7 mouse cellular contexts compared by ENCODE assay signal in the genomic region with DNA sequence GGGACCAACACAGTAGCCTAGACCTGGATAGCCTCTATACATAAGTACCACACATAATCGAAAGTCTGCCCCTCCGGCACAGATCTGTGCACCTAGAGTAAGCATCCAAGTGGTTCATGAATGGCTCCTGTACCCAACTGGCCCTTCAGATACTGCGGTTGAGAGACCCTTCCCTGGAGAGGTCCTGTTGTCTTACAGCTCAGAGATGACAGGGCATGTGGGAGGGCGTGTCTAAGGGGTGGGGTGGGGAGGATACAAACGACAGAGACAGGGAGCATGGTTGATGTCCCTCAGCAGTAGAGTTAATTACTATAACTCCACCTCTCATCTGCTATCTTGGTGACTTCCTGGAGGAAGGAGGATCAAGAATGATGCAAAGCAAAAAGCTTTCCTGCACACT. TPM values are rescaled to one million over a fixed set of nuclear protein-coding genes. Genes with fewer than 3 reads are reported as not detected.
DNase-seq lines count a peak whose midpoint lies in the region; ATAC-seq lines count a peak whose summit lies in the region.

No protein-coding gene starts in this region.

- H3K4me1 ChIP-seq in lung, embryonic 16.5 days (replicated peaks; ENCODE audit: control insufficient read depth, insufficient read depth, low read length), result peaks cover 53% of the 10 kb centered on the region
- H3K4me1 ChIP-seq in forebrain, embryonic 15.5 days, result peaks cover 71% of the 10 kb centered on the region
- H3K4me1 ChIP-seq in liver, embryonic 12.5 days, result peaks cover 33% of the 10 kb centered on the region
- peaks cover 50% of the 10 kb centered on the region for H3K4me1 ChIP-seq in stomach, embryonic 14.5 days (ENCODE audit: control insufficient read depth, insufficient read depth, low read length)

- DNase-seq in lung, postnatal 36 days, result no peak
- DNase-seq in thymus, postnatal 25 days, result no peak
- no peak for DNase-seq in Muller cell, postnatal 12 days (ENCODE audit: inconsistent ontology term)

- WGBS in lung, embryonic 16.5 days, result 18% methylated on average over 5 of the region's 5 CpGs
- WGBS in forebrain, embryonic 15.5 days, result 15% methylated on average over 5 of the region's 5 CpGs
- WGBS in liver, embryonic 12.5 days (ENCODE audit: insufficient replicate concordance), result 22% methylated on average over 5 of the region's 5 CpGs
- 19% methylated on average over 5 of the region's 5 CpGs for WGBS in stomach, embryonic 14.5 days

- H3K27me3 ChIP-seq in lung, embryonic 16.5 days (ENCODE audit: control insufficient read depth, insufficient read depth, low read depth, low read length), result no peaks in the 10 kb centered on the region
- H3K27me3 ChIP-seq in forebrain, embryonic 15.5 days, result no peaks in the 10 kb centered on the region
- peaks cover 9% of the 10 kb centered on the region for H3K27me3 ChIP-seq in liver, embryonic 12.5 days (replicated peaks)
- H3K27me3 ChIP-seq in stomach, embryonic 14.5 days (ENCODE audit: control insufficient read depth, insufficient read depth, low read length), result no peaks in the 10 kb centered on the region

- H3K4me3 ChIP-seq in lung, embryonic 16.5 days (ENCODE audit: low read length), result peak overlapping the region; percentile 55
- peak overlapping the region; percentile 51 for H3K4me3 ChIP-seq in forebrain, embryonic 15.5 days
- H3K4me3 ChIP-seq in liver, embryonic 12.5 days, result peak overlapping the region; percentile 54
- peak overlapping the region; percentile 41 for H3K4me3 ChIP-seq in stomach, embryonic 14.5 days (ENCODE audit: low read depth, low read length)

- peak overlapping the region; percentile 85 for H3K27ac ChIP-seq in lung, embryonic 16.5 days (ENCODE audit: low read length)
- peak overlapping the region; percentile 82 for H3K27ac ChIP-seq in forebrain, embryonic 15.5 days (replicated peaks)
- peak overlapping the region; percentile 22; the same call in 1 of the 2 replicates for H3K27ac ChIP-seq in liver, embryonic 12.5 days
- H3K27ac ChIP-seq in stomach, embryonic 14.5 days (ENCODE audit: low read length), result peak overlapping the region; percentile 74; the same call in 1 of the 2 replicates

- H3K36me3 ChIP-seq in lung, embryonic 16.5 days (ENCODE audit: control insufficient read depth, insufficient read depth, low read length), result peaks cover 9% of the 10 kb centered on the region
- no peaks in the 10 kb centered on the region for H3K36me3 ChIP-seq in forebrain, embryonic 15.5 days
- H3K36me3 ChIP-seq in liver, embryonic 12.5 days, result peaks cover 11% of the 10 kb centered on the region
- H3K36me3 ChIP-seq in stomach, embryonic 14.5 days (ENCODE audit: control insufficient read depth, insufficient read depth, low read length), result peaks cover 27% of the 10 kb centered on the region

- H3K9ac ChIP-seq in lung, embryonic 16.5 days (ENCODE audit: low read length), result peak overlapping the region; percentile 55
- peak overlapping the region; percentile 48 for H3K9ac ChIP-seq in forebrain, embryonic 15.5 days (replicated peaks)
- H3K9ac ChIP-seq in liver, embryonic 12.5 days, result no peak overlapping the region
- H3K9ac ChIP-seq in stomach, embryonic 14.5 days (replicated peaks; ENCODE audit: low read depth, low read length), result no peak overlapping the region

- H3K9me3 ChIP-seq in lung, embryonic 16.5 days (ENCODE audit: control insufficient read depth, low read length), result no peaks in the 10 kb centered on the region
- H3K9me3 ChIP-seq in forebrain, embryonic 15.5 days, result no peaks in the 10 kb centered on the region
- no peaks in the 10 kb centered on the region for H3K9me3 ChIP-seq in liver, embryonic 12.5 days (replicated peaks)
- H3K9me3 ChIP-seq in stomach, embryonic 14.5 days (ENCODE audit: control insufficient read depth, low read depth, low read length), result no peaks in the 10 kb centered on the region

- H3K4me2 ChIP-seq in lung, embryonic 16.5 days (ENCODE audit: low read depth, low read length), result peak overlapping the region; percentile 82
- peak overlapping the region; percentile 87 for H3K4me2 ChIP-seq in forebrain, embryonic 15.5 days (replicated peaks)
- H3K4me2 ChIP-seq in liver, embryonic 12.5 days, result peak overlapping the region; percentile 76
- peak overlapping the region; percentile 82 for H3K4me2 ChIP-seq in stomach, embryonic 14.5 days (replicated peaks; ENCODE audit: low read depth, low read length)

- 0 out of 2 replicates have a peak, but pooled peaks have one; percentile 3 for ATAC-seq in lung, embryonic 16.5 days (ENCODE audit: low read depth)
- no peak; the same call in 1 of the 2 replicates for ATAC-seq in forebrain, embryonic 15.5 days (replicated peaks)
- ATAC-seq in liver, embryonic 12.5 days, result no peak
- ATAC-seq in stomach, embryonic 14.5 days (ENCODE audit: insufficient number of reproducible peaks, insufficient read depth, low FRiP score, low read depth), result no peak

RNA-seq across cellular contexts. Expression of gene Ptprf, which starts 29.9 kb away (rescaled TPM):
- polyA plus RNA-seq in lung, embryonic 16.5 days (2015; fragmentation: Nextera tagmentation; extraction: Ambion mirVana), result 79.7 and 84.3 TPM in 2 replicates
- 75.9 and 76.1 TPM in 2 replicates for polyA plus RNA-seq in forebrain, embryonic 15.5 days (2015; fragmentation: Nextera tagmentation; extraction: Ambion mirVana)
- polyA plus RNA-seq in liver, embryonic 12.5 days (2016; fragmentation: Nextera tagmentation; extraction: Ambion mirVana), result 18.1 and 19.3 TPM in 2 replicates
- polyA plus RNA-seq in stomach, embryonic 14.5 days (2014; fragmentation: Nextera tagmentation; extraction: Ambion mirVana), result 79.8 and 84.0 TPM in 2 replicates

Comparison
In these comparisons a context has a peak if more than half of its experiments do, and no peak if none do; other contexts are left out.
1. H3K27ac ChIP-seq: peak in every context shown above with its lines; median percentile 85 in lung, embryonic 16.5 days; 82 in forebrain, embryonic 15.5 days; 74 in stomach, embryonic 14.5 days; 22 in liver, embryonic 12.5 days.
2. H3K9ac ChIP-seq: peak in lung, embryonic 16.5 days (single experiment) and forebrain, embryonic 15.5 days (single experiment); none in liver, embryonic 12.5 days (single experiment) and stomach, embryonic 14.5 days (single experiment).
3. Peak in every context shown above with its lines, with median percentiles within 50 percentile points of each other: H3K4me2 ChIP-seq and H3K4me3 ChIP-seq.